Mouse (Mus musculus): ENCODE measurements around the gene Evi5l. TPM values are rescaled to one million over a fixed set of nuclear protein-coding genes. Genes with fewer than 3 reads are reported as not detected.

The Evi5l gene
- polyA plus RNA-seq, 1 experiment from 2014 or later: 18.7 TPM

DNA sequence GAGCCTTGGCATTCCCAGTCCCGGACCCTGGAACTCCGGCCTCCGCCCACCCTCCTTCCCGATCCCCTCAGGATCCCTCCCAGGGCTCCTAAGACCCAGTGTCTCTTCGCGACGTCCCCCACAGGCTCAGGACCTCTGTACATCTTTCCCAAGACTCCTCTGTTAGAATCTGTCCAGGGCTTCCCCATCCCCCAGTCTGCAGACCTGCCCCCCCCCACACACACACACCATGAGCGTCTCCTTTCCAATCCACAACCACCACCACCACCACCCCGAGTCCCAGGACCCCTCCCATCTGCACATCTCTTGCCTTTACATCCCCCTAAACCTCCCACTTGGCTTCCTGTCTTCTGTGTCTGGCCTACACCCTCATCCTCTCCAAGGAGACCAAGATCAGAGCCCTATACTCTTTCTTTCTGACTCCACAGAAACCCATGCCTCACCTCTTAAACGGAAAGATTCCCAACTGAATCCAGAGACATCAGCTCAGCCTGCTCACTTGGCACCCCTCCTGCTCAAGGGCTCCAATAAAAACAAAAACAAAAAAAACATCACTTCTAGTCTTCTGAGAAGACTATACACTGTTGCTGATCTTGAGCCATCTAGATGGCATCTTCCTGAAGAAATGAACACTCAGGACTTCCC, 636 bp downstream of the Evi5l start:
- Histone ChIP-seq H3K4me1 (ENCODE audit: control insufficient read depth, insufficient read depth, low read length) (peaks cover 6% of the 10 kb centered on the region; the same call in 1 of the 2 replicates), H3K9me3 (ENCODE audit: control insufficient read depth, low read length) (no peaks in the 10 kb centered on the region), H3K9ac (ENCODE audit: low read depth, low read length) (peak overlapping the region; percentile 86), H3K27ac (replicated peaks; ENCODE audit: low read depth, low read length) (0 out of 2 replicates have a peak overlapping the region, but pooled peaks have one; percentile 33), H3K27me3 (replicated peaks; ENCODE audit: control insufficient read depth, insufficient read depth, low read length) (no peaks in the 10 kb centered on the region), H3K4me2 (ENCODE audit: low read depth, low read length) (peak overlapping the region; percentile 83), H3K36me3 (ENCODE audit: control insufficient read depth, insufficient read depth, low read length) (no peaks in the 10 kb centered on the region), H3K4me3 (ENCODE audit: low read depth, low read length) (peak overlapping the region; percentile 87)
- DNase-seq (ENCODE audit: low spot score): no peak
- whole genome bisulfite sequencing: 13% methylated on average over 6 of the region's 10 CpGs
- ATAC-seq (ENCODE audit: low read depth): no peak

DNA sequence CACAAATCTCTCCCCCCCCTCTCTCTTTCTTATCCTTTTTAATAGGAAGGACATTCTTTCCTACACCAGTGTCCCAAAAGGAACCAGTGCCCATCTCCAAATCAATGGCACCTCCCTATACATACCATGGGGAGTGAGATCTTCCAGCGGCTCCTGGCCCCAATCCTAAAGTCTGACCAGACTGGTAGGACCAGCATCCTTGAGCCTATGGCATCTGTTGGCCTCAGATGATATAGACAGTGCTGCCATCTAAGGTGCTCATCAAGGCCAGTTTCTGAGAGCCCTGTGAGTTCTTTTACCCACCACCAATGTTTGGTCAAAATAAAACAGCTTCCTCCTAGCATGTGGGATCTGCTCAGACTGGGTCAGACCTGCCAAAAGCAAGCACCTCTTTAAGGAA, 1.6 kb downstream of the Evi5l start:
- no peak overlapping the region for H3K4me2 ChIP-seq (ENCODE audit: low read depth, low read length)
- no peaks in the 10 kb centered on the region for H3K36me3 ChIP-seq (ENCODE audit: control insufficient read depth, insufficient read depth, low read length)
- H3K27ac ChIP-seq (replicated peaks; ENCODE audit: low read depth, low read length): no peak overlapping the region
- no peak overlapping the region for H3K4me3 ChIP-seq (ENCODE audit: low read depth, low read length)
- ATAC-seq (ENCODE audit: low read depth) (no peak), DNase-seq (ENCODE audit: low spot score) (no peak)
- peaks cover 6% of the 10 kb centered on the region; the same call in 1 of the 2 replicates for H3K4me1 ChIP-seq (ENCODE audit: control insufficient read depth, insufficient read depth, low read length)
- H3K27me3 ChIP-seq (replicated peaks; ENCODE audit: control insufficient read depth, insufficient read depth, low read length): no peaks in the 10 kb centered on the region
- WGBS: 100% methylated on average over 1 of the region's 1 CpGs
- H3K9ac ChIP-seq (ENCODE audit: low read depth, low read length): no peak overlapping the region
- no peaks in the 10 kb centered on the region for H3K9me3 ChIP-seq (ENCODE audit: control insufficient read depth, low read length)

DNA sequence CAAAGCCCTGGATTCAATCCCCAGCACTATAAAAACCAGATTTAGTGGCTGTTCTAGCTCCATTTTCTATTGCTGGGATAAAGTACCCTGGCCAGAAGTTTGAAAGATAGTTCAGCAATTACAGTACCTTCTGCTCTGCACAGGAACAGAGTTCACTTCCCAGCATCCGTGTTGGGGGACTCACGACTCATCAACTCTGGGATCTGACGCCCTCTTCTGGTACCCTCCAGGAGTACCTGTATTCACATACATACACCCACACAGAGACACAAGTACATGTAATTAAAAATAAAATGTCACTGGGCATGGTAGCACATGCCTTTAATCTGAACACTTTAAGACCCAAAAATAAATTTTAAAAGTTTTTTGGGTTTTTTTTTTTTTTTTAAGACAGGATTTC, 6.1 kb downstream of the Evi5l start:
- ATAC-seq (ENCODE audit: low read depth): no peak
- H3K4me3 ChIP-seq (ENCODE audit: low read depth, low read length): no peak overlapping the region
- 66% methylated on average over 3 of the region's 3 CpGs for WGBS

DNA sequence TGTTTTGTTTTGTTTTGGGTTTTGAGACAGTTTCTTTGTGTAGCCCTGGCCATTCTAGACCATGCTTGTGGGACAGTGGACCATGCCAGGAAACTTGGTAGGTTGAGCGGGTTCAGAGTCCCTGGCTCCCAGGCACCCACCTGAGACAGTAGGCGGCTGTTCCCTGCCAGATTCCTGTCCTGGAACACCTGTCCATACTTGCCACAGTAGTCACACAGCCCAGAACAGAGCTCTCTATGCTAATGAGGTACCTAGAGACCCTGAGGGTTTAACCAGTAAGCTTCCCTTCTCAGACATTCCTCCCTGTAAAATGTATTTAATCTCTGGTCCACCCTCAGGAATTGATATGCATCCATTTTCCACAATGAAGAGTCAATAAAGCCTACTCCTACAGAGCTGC, 7.7 kb downstream of the Evi5l start:
- DNase-seq (ENCODE audit: low spot score) (no peak), ATAC-seq (ENCODE audit: low read depth) (0 out of 2 replicates have a peak, but pooled peaks have one; percentile 53)
- no peaks in the 10 kb centered on the region for H3K27me3 ChIP-seq (replicated peaks; ENCODE audit: control insufficient read depth, insufficient read depth, low read length)
- H3K4me2 ChIP-seq (ENCODE audit: low read depth, low read length): no peak overlapping the region
- no peaks in the 10 kb centered on the region; the same call in 1 of the 2 replicates for H3K36me3 ChIP-seq (ENCODE audit: control insufficient read depth, insufficient read depth, low read length)
- H3K27ac ChIP-seq (replicated peaks; ENCODE audit: low read depth, low read length): no peak overlapping the region
- no peak overlapping the region for H3K9ac ChIP-seq (ENCODE audit: low read depth, low read length)
- H3K4me3 ChIP-seq (ENCODE audit: low read depth, low read length): no peak overlapping the region
- 75% methylated on average over 2 of the region's 2 CpGs for WGBS
- H3K9me3 ChIP-seq (ENCODE audit: control insufficient read depth, low read length): no peaks in the 10 kb centered on the region
- no peaks in the 10 kb centered on the region for H3K4me1 ChIP-seq (ENCODE audit: control insufficient read depth, insufficient read depth, low read length)

More for the DNA sequence above, 6.1 kb downstream of the Evi5l start:
- no peaks in the 10 kb centered on the region; the same call in 1 of the 2 replicates for H3K36me3 ChIP-seq (ENCODE audit: control insufficient read depth, insufficient read depth, low read length)
- H3K9me3 ChIP-seq (ENCODE audit: control insufficient read depth, low read length): no peaks in the 10 kb centered on the region
- no peak overlapping the region for H3K27ac ChIP-seq (replicated peaks; ENCODE audit: low read depth, low read length)
- no peak overlapping the region for H3K4me2 ChIP-seq (ENCODE audit: low read depth, low read length)
- no peaks in the 10 kb centered on the region; the same call in 1 of the 2 replicates for H3K4me1 ChIP-seq (ENCODE audit: control insufficient read depth, insufficient read depth, low read length)
- no peaks in the 10 kb centered on the region for H3K27me3 ChIP-seq (replicated peaks; ENCODE audit: control insufficient read depth, insufficient read depth, low read length)
- H3K9ac ChIP-seq (ENCODE audit: low read depth, low read length): no peak overlapping the region
- DNase-seq (ENCODE audit: low spot score): no peak

DNA sequence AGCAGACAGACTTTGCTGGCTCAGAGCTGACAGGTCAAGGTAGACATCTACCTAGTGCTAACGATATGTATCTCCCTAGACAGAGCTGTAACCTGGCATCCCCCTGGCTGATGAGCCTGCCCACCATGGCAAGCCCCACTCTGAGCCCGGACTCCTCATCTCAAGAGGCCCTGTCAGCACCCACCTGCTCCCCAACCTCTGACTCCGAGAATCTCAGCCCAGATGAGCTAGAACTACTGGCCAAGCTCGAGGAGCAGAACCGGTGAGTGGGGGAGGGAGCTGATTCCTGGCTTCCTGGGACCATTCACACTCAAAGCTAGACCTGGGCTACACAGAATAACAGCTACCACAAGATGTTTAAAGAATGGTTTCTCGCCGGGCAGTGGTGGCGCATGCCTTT, 17.0 kb downstream of the Evi5l start:
- Histone ChIP-seq H3K36me3 (ENCODE audit: control insufficient read depth, insufficient read depth, low read length) (peaks cover 45% of the 10 kb centered on the region), H3K27ac (replicated peaks; ENCODE audit: low read depth, low read length) (no peak overlapping the region), H3K4me1 (ENCODE audit: control insufficient read depth, insufficient read depth, low read length) (no peaks in the 10 kb centered on the region), H3K4me2 (ENCODE audit: low read depth, low read length) (no peak overlapping the region), H3K27me3 (replicated peaks; ENCODE audit: control insufficient read depth, insufficient read depth, low read length) (no peaks in the 10 kb centered on the region), H3K9me3 (ENCODE audit: control insufficient read depth, low read length) (no peaks in the 10 kb centered on the region), H3K9ac (ENCODE audit: low read depth, low read length) (no peak overlapping the region), H3K4me3 (ENCODE audit: low read depth, low read length) (no peak overlapping the region)
- WGBS: 82% methylated on average over 8 of the region's 8 CpGs
- no peak for ATAC-seq (ENCODE audit: low read depth)
- no peak for DNase-seq (ENCODE audit: low spot score)

DNA sequence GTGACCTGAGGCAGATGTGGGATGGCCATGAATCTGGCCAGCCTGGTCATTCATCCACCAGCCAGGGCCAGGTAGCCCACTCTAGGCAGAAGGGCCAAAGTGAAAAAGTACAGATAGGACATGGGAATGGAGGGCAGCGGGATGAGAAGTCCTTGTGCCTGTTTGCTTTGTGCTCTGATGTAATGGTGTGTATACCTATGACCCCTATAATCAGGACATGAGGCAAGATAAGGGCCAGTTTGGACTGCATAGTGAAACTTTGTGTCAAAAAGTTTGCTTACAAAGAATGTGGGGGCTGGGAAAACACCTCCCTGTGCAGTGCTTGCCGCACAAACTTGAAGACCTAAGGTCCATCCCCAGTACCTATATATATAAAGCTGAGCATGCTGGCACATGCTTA, 19.8 kb downstream of the Evi5l start:
- ATAC-seq (ENCODE audit: low read depth) (no peak), DNase-seq (ENCODE audit: low spot score) (no peak)
- H3K9ac ChIP-seq (ENCODE audit: low read depth, low read length): no peak overlapping the region
- WGBS: 94% methylated on average over 2 of the region's 2 CpGs
- peaks cover 54% of the 10 kb centered on the region for H3K36me3 ChIP-seq (ENCODE audit: control insufficient read depth, insufficient read depth, low read length)
- no peaks in the 10 kb centered on the region for H3K4me1 ChIP-seq (ENCODE audit: control insufficient read depth, insufficient read depth, low read length)
- no peak overlapping the region for H3K4me2 ChIP-seq (ENCODE audit: low read depth, low read length)
- no peak overlapping the region for H3K27ac ChIP-seq (replicated peaks; ENCODE audit: low read depth, low read length)
- no peak overlapping the region for H3K4me3 ChIP-seq (ENCODE audit: low read depth, low read length)
- H3K9me3 ChIP-seq (ENCODE audit: control insufficient read depth, low read length): no peaks in the 10 kb centered on the region
- no peaks in the 10 kb centered on the region for H3K27me3 ChIP-seq (replicated peaks; ENCODE audit: control insufficient read depth, insufficient read depth, low read length)

DNA sequence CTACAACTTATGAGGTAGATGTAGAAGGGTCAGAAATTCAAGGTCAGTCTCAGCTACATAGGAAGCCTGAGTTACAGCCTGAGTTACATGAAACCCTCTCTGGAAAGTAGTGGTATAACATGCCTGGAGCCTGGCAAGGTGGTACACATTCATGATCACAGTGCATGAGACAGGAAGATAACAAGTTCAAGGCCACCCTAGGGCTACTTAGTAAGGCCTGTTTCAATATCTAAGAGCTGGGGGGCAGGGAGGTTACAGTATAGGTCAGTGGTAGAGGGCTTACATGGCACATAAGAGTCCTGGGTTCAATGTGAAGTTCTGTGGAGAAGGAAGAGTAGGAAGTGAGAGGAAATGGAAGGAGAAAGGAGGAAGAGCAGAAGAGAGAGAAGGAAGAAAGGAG, 22.2 kb downstream of the Evi5l start:
- no peak overlapping the region for H3K4me3 ChIP-seq (ENCODE audit: low read depth, low read length)
- peaks cover 58% of the 10 kb centered on the region for H3K36me3 ChIP-seq (ENCODE audit: control insufficient read depth, insufficient read depth, low read length)
- no peaks in the 10 kb centered on the region for H3K4me1 ChIP-seq (ENCODE audit: control insufficient read depth, insufficient read depth, low read length)
- no peak overlapping the region for H3K27ac ChIP-seq (replicated peaks; ENCODE audit: low read depth, low read length)
- H3K4me2 ChIP-seq (ENCODE audit: low read depth, low read length): no peak overlapping the region
- H3K9ac ChIP-seq (ENCODE audit: low read depth, low read length): no peak overlapping the region
- ATAC-seq (ENCODE audit: low read depth): no peak
- no peaks in the 10 kb centered on the region for H3K9me3 ChIP-seq (ENCODE audit: control insufficient read depth, low read length)
- no peak for DNase-seq (ENCODE audit: low spot score)
- no peaks in the 10 kb centered on the region for H3K27me3 ChIP-seq (replicated peaks; ENCODE audit: control insufficient read depth, insufficient read depth, low read length)

DNA sequence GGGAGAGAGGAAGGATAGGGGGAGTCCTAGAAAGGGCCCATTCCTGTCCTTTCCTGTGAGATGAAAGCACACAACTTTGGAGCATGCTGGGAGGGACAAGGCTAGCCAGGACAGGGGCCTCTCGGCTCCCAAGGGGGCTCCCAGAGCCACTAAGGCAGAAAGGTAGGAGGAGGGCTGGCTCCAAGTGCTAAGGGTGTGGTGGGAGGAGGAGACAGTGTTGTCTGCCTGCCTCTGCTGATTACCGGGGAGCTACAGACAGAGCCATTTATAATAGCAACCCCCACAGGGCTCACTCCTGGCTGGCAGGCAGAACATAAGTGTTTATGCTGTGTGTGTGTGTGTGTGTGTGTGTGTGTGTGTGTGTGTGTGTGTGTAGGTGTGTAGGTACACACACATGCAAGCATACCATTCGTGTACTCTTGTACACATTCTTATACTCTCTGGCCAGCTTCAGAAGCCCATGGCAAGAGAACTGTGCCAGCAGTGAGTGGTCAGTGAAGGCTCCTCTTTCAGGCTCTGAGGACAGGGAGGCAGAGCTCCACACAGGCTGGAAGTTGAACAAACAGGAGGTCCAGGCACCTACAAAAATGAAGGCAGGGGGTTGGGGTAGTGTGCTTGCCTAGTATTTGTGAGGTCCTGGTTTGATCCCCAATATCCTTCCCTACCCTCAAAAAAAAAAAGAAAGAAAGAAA, 22.8 kb downstream of the Evi5l start:
- DNase-seq (ENCODE audit: low spot score) (no peak), ATAC-seq (ENCODE audit: low read depth) (no peak)
- H3K27me3 ChIP-seq (replicated peaks; ENCODE audit: control insufficient read depth, insufficient read depth, low read length): no peaks in the 10 kb centered on the region
- H3K9me3 ChIP-seq (ENCODE audit: control insufficient read depth, low read length): no peaks in the 10 kb centered on the region
- H3K27ac ChIP-seq (replicated peaks; ENCODE audit: low read depth, low read length): no peak overlapping the region
- H3K4me2 ChIP-seq (ENCODE audit: low read depth, low read length): no peak overlapping the region
- no peak overlapping the region for H3K9ac ChIP-seq (ENCODE audit: low read depth, low read length)
- H3K4me1 ChIP-seq (ENCODE audit: control insufficient read depth, insufficient read depth, low read length): no peaks in the 10 kb centered on the region
- peaks cover 54% of the 10 kb centered on the region for H3K36me3 ChIP-seq (ENCODE audit: control insufficient read depth, insufficient read depth, low read length)
- 52% methylated on average over 3 of the region's 3 CpGs for WGBS
- no peak overlapping the region for H3K4me3 ChIP-seq (ENCODE audit: low read depth, low read length)

DNA sequence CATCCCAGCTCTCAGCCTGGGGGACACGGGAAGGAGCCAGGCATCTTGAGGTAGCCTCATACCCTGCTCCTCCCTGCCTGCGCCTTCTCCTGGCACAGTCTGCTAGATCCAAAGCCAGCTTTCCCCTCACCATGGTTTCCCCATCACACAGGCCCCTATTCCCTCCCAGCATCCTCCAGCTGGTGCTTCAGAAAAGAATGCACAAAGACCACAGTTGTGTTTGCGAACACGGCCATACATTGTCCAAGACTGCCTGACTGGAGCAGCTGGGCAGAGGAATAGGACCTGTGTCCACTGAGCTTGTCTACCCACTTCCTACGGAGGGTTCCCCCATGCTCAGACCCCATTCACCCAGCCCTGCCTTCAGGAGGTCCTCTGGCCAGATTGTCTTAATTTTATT, 25.9 kb downstream of the Evi5l start:
- Histone ChIP-seq H3K27me3 (replicated peaks; ENCODE audit: control insufficient read depth, insufficient read depth, low read length) (no peaks in the 10 kb centered on the region), H3K9me3 (ENCODE audit: control insufficient read depth, low read length) (no peaks in the 10 kb centered on the region), H3K27ac (replicated peaks; ENCODE audit: low read depth, low read length) (no peak overlapping the region), H3K36me3 (ENCODE audit: control insufficient read depth, insufficient read depth, low read length) (peaks cover 27% of the 10 kb centered on the region), H3K4me1 (ENCODE audit: control insufficient read depth, insufficient read depth, low read length) (no peaks in the 10 kb centered on the region), H3K9ac (ENCODE audit: low read depth, low read length) (no peak overlapping the region), H3K4me3 (ENCODE audit: low read depth, low read length) (no peak overlapping the region), H3K4me2 (ENCODE audit: low read depth, low read length) (no peak overlapping the region)
- WGBS: 58% methylated on average over 5 of the region's 5 CpGs
- ATAC-seq (ENCODE audit: low read depth) (peak; percentile 62; the same call in 1 of the 2 replicates), DNase-seq (ENCODE audit: low spot score) (no peak)
